Mouse (Mus musculus) brain, embryonic 14.5 days (tissue): ENCODE measurements at regions not wholly inside any gene's neighbourhood (a gene's known extent, or its start where the extent isn't known, plus 50 kb on each side); places are given as distances from the start of the nearest gene placed in this dataset.

ENCODE experiments used
- CTCF ChIP-seq: fragments of 200-500 bp; IDR thresholded peaks from 2 replicates; pipeline ENCODE4 v1.5.1; 2012; ENCODE audit warnings: inconsistent platforms, mild to moderate bottlenecking, moderate library complexity, borderline replicate concordance; ENCODE audit not compliant: insufficient read depth, insufficient read length; ENCODE audit errors: extremely low read depth
- POLR2A ChIP-seq: fragments of 200-500 bp; IDR thresholded peaks from 2 replicates; pipeline ENCODE4 v1.6.1; 2012; ENCODE audit warnings: mild to moderate bottlenecking, inconsistent platforms, borderline replicate concordance; ENCODE audit not compliant: poor library complexity, insufficient read depth, insufficient read length, severe bottlenecking; ENCODE audit errors: extremely low read depth

DNA sequence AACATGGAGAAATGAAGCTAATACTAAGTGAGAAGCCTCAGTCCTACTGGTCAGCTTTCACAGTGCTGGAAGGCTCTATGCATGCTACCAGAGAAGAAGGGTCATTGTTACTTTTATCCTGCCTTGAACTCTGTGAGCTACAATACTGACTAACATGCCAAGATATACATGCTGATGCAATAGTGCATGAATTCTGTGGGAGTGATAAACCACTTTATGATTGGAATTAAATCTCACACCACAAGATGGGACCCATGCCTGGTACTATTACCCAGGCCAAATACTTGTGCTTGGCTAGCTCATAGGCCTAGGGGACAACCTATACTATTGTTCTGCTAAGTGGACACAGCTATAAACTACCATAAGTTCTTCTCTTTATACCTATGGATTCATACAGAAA lies 251.5 kb downstream of the Bcl2 start:
- no peak for TF ChIP-seq CTCF
- TF ChIP-seq POLR2A: no peak
